Mouse (Mus musculus): ENCODE results near the gene Hexb. TPM values are rescaled to one million over a fixed set of nuclear protein-coding genes. Genes with fewer than 3 reads are reported as not detected.
A peak's percentile ranks its signal among the peaks of the same experiment; 100 is the strongest.

The Hexb gene
- polyA plus RNA-seq, 2 experiments, result 12.8 to 18.4 TPM

DNA sequence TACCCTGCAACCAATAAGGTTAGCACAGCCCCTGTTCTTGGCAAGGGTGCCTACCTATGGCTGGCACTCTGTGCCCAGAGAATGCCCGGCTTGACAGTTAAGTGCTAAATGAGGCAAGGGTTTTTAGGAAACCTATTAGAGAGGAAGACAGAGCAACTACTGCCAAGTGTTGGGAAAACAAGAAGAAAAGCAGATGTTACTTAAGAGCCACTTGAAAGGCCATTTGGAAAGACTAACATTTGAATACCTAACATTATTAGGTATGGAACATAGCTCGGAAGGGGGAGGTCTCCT is 1.3 kb downstream of the Hexb start:
- Histone ChIP-seq H3K4me3 (ENCODE audit: insufficient read depth in 1 of 2, low read depth in 2 of 2, low read length in 2 of 2) (no peak overlapping the region), H3K9me3 (ENCODE audit: control insufficient read depth, low read length) (no peaks in the 10 kb centered on the region), H3K9ac (replicated peaks) (no peak overlapping the region), H3K27me3 (ENCODE audit: control insufficient read depth, insufficient read depth, low read length) (no peaks in the 10 kb centered on the region), H3K36me3 (replicated peaks; ENCODE audit: control insufficient read depth, insufficient read depth, low read depth) (no peaks in the 10 kb centered on the region), H3K4me1 (replicated peaks; ENCODE audit: control insufficient read depth in 2 of 2, insufficient read depth in 2 of 2, low read length in 1 of 2) (peaks cover 3 to 4% of the 10 kb centered on the region in 2 experiments), H3K27ac (no peak overlapping the region), H3K4me2 (ENCODE audit: low read depth) (no peak overlapping the region)
- WGBS (ENCODE audit: insufficient replicate concordance), result 79% methylated on average over 2 of the region's 2 CpGs
- DNase-seq (ENCODE audit: low read depth in 3 of 3, low spot score in 3 of 3), result no peak
- no peak for ATAC-seq (ENCODE audit: insufficient read depth)
- no peak for TF ChIP-seq CTCF (IDR thresholded peaks at IDR 0.05; ENCODE audit: low read depth)
- TF ChIP-seq EP300 (IDR thresholded peaks at IDR 0.05; ENCODE audit: low read depth), result no peak

DNA sequence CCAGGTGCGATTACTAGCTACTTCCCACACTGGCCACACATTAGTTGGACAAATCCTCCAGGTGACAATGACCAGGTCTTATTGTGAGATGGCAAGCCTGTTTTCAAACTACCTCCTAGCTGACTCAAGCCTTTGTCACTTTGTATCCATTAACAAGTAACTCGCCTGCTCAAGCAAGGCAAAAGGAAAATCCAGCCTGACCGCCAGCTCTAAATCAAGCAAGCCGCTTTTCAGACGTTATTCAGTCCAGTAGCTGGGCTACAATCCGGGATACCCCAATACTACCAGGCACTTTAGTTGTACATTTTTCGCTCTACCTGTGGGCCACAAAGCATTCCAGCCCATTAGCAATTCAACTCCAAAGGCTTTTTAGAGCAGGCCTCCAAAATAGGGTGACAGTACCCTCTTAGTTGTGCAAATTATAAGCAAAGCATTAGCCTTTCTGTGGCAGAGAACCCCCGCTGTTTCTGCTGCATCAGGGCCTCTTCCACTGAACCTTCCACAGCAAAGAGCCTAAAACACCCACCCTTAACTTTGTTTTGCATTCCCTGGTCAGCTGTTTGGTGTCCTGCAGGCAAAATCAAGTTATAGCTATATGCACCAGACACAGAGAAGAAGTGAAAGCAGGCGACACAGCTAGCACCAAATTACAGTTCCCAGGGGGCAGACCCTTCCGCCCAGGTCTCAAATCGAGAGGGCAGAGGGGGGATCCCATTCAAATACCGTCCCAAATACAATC is 1.8 kb downstream of the Hexb start:
- ATAC-seq (ENCODE audit: insufficient read depth) (no peak), DNase-seq (ENCODE audit: low read depth in 3 of 3, low spot score in 3 of 3) (no peak)
- no peak overlapping the region for H3K4me3 ChIP-seq (ENCODE audit: insufficient read depth in 1 of 2, low read depth in 2 of 2, low read length in 2 of 2)
- no peak overlapping the region for H3K9ac ChIP-seq (replicated peaks)
- peaks cover 3 to 4% of the 10 kb centered on the region in 2 experiments for H3K4me1 ChIP-seq (replicated peaks; ENCODE audit: control insufficient read depth in 2 of 2, insufficient read depth in 2 of 2, low read length in 1 of 2)
- no peaks in the 10 kb centered on the region for H3K36me3 ChIP-seq (replicated peaks; ENCODE audit: control insufficient read depth, insufficient read depth, low read depth)
- no peak for TF ChIP-seq EP300 (IDR thresholded peaks at IDR 0.05; ENCODE audit: low read depth)
- TF ChIP-seq CTCF (IDR thresholded peaks at IDR 0.05; ENCODE audit: low read depth), result no peak
- WGBS (ENCODE audit: insufficient replicate concordance), result 70% methylated on average over 12 of the region's 12 CpGs
- H3K27me3 ChIP-seq (ENCODE audit: control insufficient read depth, insufficient read depth, low read length), result no peaks in the 10 kb centered on the region
- no peaks in the 10 kb centered on the region for H3K9me3 ChIP-seq (ENCODE audit: control insufficient read depth, low read length)
- H3K27ac ChIP-seq, result no peak overlapping the region
- no peak overlapping the region for H3K4me2 ChIP-seq (ENCODE audit: low read depth)

DNA sequence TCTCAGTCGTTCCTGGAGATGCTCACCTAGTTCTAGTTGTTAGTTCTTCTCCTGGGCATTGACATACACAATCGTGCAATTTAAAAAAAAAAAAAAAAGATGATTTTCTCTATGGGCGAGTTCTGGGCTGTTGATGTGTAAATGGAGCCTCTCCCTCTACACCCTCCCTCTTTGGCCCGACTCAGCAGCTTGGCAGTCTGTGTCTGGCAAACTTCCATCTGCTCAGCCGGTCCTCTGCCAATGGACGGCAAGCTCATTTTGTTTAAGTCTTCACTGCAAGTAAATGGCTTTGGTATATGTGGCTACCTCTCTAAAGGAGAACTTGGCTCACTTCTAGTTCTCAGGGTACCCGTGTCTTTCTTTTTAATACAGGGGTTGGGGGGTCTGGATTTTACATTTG is 4.7 kb downstream of the Hexb start:
- H3K4me3 ChIP-seq (ENCODE audit: insufficient read depth in 1 of 2, low read depth in 2 of 2, low read length in 2 of 2), result no peak overlapping the region
- no peaks in the 10 kb centered on the region for H3K36me3 ChIP-seq (replicated peaks; ENCODE audit: control insufficient read depth, insufficient read depth, low read depth)
- 66% methylated on average over 7 of the region's 7 CpGs for WGBS (ENCODE audit: insufficient replicate concordance)
- no peak overlapping the region for H3K4me2 ChIP-seq (ENCODE audit: low read depth)
- TF ChIP-seq CTCF (IDR thresholded peaks at IDR 0.05; ENCODE audit: low read depth), result no peak
- TF ChIP-seq EP300 (IDR thresholded peaks at IDR 0.05; ENCODE audit: low read depth), result no peak
- H3K4me1 ChIP-seq (replicated peaks; ENCODE audit: control insufficient read depth in 2 of 2, insufficient read depth in 2 of 2, low read length in 1 of 2), result peaks cover 3% of the 10 kb centered on the region in 2 experiments
- no peak overlapping the region for H3K9ac ChIP-seq (replicated peaks)
- no peak for DNase-seq (ENCODE audit: low read depth in 3 of 3, low spot score in 3 of 3)
- no peak for ATAC-seq (ENCODE audit: insufficient read depth)
- H3K27me3 ChIP-seq (ENCODE audit: control insufficient read depth, insufficient read depth, low read length), result no peaks in the 10 kb centered on the region
- H3K27ac ChIP-seq, result no peak overlapping the region
- no peaks in the 10 kb centered on the region for H3K9me3 ChIP-seq (ENCODE audit: control insufficient read depth, low read length)

DNA sequence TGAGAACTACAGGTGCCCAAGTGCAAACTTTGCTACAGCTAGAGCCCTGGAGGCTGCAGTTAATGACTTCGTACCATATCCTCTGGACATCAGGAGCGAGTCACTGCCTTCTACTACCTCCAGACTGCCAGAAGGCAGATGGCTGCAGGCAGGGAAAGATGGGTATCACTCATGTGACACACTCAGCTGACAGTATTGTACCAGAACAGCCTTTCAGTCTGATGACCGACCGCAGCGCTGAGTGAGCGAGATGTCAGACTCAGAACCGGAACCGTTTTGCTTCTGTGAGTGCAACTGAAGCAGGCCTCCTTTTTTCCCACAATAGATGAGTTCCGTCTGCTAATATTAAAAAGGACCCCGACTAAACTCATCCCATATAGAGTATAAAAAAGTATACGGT is 5.5 kb downstream of the Hexb start:
- no peaks in the 10 kb centered on the region for H3K36me3 ChIP-seq (replicated peaks; ENCODE audit: control insufficient read depth, insufficient read depth, low read depth)
- WGBS (ENCODE audit: insufficient replicate concordance), result 81% methylated on average over 11 of the region's 11 CpGs
- DNase-seq (ENCODE audit: low read depth in 3 of 3, low spot score in 3 of 3), result no peak

DNA sequence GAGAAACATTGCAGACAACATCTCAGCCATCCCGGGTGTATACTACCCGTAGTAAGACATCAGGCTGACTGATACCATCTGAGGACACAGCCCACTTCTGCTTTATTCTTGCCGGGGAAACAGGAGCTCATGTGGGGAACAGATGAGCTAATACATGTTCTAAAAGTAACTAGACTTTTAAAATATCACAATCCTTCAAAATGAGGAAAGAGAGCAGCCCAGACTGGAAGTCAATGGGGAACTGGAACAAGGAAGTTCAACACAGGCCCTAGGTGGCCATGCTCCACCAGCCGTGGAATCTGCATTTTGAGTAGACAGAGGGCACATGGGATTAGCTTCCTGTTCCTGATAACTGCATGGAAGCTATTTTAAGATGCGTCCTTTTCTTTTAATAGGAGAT is 10.5 kb downstream of the Hexb start:
- Histone ChIP-seq H3K9me3 (ENCODE audit: control insufficient read depth, low read length) (no peaks in the 10 kb centered on the region), H3K36me3 (replicated peaks; ENCODE audit: control insufficient read depth, insufficient read depth, low read depth) (no peaks in the 10 kb centered on the region), H3K9ac (replicated peaks) (no peak overlapping the region), H3K27ac (no peak overlapping the region), H3K4me3 (ENCODE audit: insufficient read depth in 1 of 2, low read depth in 2 of 2, low read length in 2 of 2) (no peak overlapping the region), H3K27me3 (ENCODE audit: control insufficient read depth, insufficient read depth, low read length) (no peaks in the 10 kb centered on the region), H3K4me1 (replicated peaks; ENCODE audit: control insufficient read depth in 2 of 2, insufficient read depth in 2 of 2, low read length in 1 of 2) (0 out of 4 replicates have a peak, but pooled peaks cover 0 to 2% of the 10 kb centered on the region in 2 experiments), H3K4me2 (ENCODE audit: low read depth) (no peak overlapping the region)
- WGBS (ENCODE audit: insufficient replicate concordance), result 17% methylated on average over 5 of the region's 5 CpGs
- no peak for TF ChIP-seq EP300 (IDR thresholded peaks at IDR 0.05; ENCODE audit: low read depth)
- no peak for TF ChIP-seq CTCF (IDR thresholded peaks at IDR 0.05; ENCODE audit: low read depth)
- ATAC-seq (ENCODE audit: insufficient read depth) (no peak), DNase-seq (ENCODE audit: low read depth in 3 of 3, low spot score in 3 of 3) (peak in 1 of 3 experiments; percentile 16)

More for the DNA sequence above, 5.5 kb downstream of the Hexb start:
- Histone ChIP-seq H3K27ac (no peak overlapping the region), H3K9ac (replicated peaks) (no peak overlapping the region), H3K4me1 (replicated peaks; ENCODE audit: control insufficient read depth in 2 of 2, insufficient read depth in 2 of 2, low read length in 1 of 2) (peaks cover 1 to 2% of the 10 kb centered on the region in 2 experiments), H3K27me3 (ENCODE audit: control insufficient read depth, insufficient read depth, low read length) (no peaks in the 10 kb centered on the region), H3K9me3 (ENCODE audit: control insufficient read depth, low read length) (no peaks in the 10 kb centered on the region), H3K4me2 (ENCODE audit: low read depth) (no peak overlapping the region), H3K4me3 (ENCODE audit: insufficient read depth in 1 of 2, low read depth in 2 of 2, low read length in 2 of 2) (no peak overlapping the region)
- TF ChIP-seq CTCF (IDR thresholded peaks at IDR 0.05; ENCODE audit: low read depth) (no peak), EP300 (IDR thresholded peaks at IDR 0.05; ENCODE audit: low read depth) (no peak)
- no peak for ATAC-seq (ENCODE audit: insufficient read depth)

All from liver, embryonic 14.5 days (tissue).